9 mouse cellular contexts compared by ENCODE assay signal in the genomic region with DNA sequence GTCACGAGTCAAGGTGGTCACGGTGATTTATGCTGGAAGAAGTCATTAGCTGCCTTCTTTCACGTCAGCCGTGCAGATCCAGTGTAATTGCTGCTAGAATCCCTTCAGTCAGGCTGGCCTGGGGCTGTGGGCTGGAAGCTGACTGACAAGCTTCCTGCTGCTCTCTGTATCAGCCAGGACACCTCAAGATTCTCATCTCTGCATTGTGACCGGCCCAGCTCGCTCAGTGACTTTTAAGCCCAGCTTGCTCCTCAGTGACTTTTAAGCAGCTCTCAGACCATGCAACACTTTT.
A peak's percentile ranks its signal among the peaks of the same experiment; 100 is the strongest.
DNase-seq lines count a peak whose midpoint lies in the region; ATAC-seq and TF ChIP-seq lines count a peak whose summit lies in the region.
"Had no signal": no experiment of that assay in that cellular context is flagged by ENCODE, and none has a peak within 500 bp of the region (broad histone marks: within the 10 kb centered on the region; RNA-seq: fewer than 3 reads in every experiment).

No protein-coding gene starts in this region.

- ATAC-seq in hindbrain, embryonic 16.5 days, result no peak
- no peak for ATAC-seq in stomach, embryonic 14.5 days (ENCODE audit: insufficient number of reproducible peaks, insufficient read depth, low FRiP score, low read depth)
- no peak for ATAC-seq in stomach, postnatal 0 days (ENCODE audit: low FRiP score, low TSS enrichment)
- no peak for ATAC-seq in midbrain, embryonic 15.5 days (replicated peaks)
- no peak for ATAC-seq in erythroid progenitor cell, adult 5-6 weeks (replicated peaks; ENCODE audit: low FRiP score, poor library complexity, severe bottlenecking)

- H3K4me2 ChIP-seq in hindbrain, embryonic 16.5 days (ENCODE audit: low read length), result no peak overlapping the region
- no peak overlapping the region for H3K4me2 ChIP-seq in stomach, embryonic 14.5 days (replicated peaks; ENCODE audit: low read depth, low read length)
- no peak overlapping the region for H3K4me2 ChIP-seq in stomach, postnatal 0 days (replicated peaks; ENCODE audit: low read depth)
- no peak overlapping the region for H3K4me2 ChIP-seq in midbrain, embryonic 15.5 days

- no peaks in the 10 kb centered on the region for H3K36me3 ChIP-seq in hindbrain, embryonic 10.5 days
- no peaks in the 10 kb centered on the region for H3K36me3 ChIP-seq in hindbrain, embryonic 16.5 days (ENCODE audit: control insufficient read depth, insufficient read depth, low read length)
- H3K36me3 ChIP-seq in stomach, embryonic 14.5 days (ENCODE audit: control insufficient read depth, insufficient read depth, low read length), result no peaks in the 10 kb centered on the region
- H3K36me3 ChIP-seq in stomach, postnatal 0 days (ENCODE audit: control insufficient read depth, insufficient read depth, low read length), result no peaks in the 10 kb centered on the region
- H3K36me3 ChIP-seq in midbrain, embryonic 15.5 days (replicated peaks), result no peaks in the 10 kb centered on the region

- WGBS in hindbrain, embryonic 10.5 days, result 43% methylated on average over 6 of the region's 6 CpGs
- 33% methylated on average over 6 of the region's 6 CpGs for WGBS in hindbrain, embryonic 16.5 days
- WGBS in stomach, embryonic 14.5 days, result 25% methylated on average over 6 of the region's 6 CpGs
- WGBS in stomach, postnatal 0 days, result 35% methylated on average over 6 of the region's 6 CpGs
- 39% methylated on average over 6 of the region's 6 CpGs for WGBS in midbrain, embryonic 15.5 days

- peaks cover 11% of the 10 kb centered on the region for H3K9me3 ChIP-seq in hindbrain, embryonic 10.5 days
- H3K9me3 ChIP-seq in hindbrain, embryonic 16.5 days (ENCODE audit: control insufficient read depth, low read length), result peaks cover 4% of the 10 kb centered on the region; the same call in 1 of the 2 replicates
- H3K9me3 ChIP-seq in stomach, embryonic 14.5 days (ENCODE audit: control insufficient read depth, low read depth, low read length), result peaks cover 5% of the 10 kb centered on the region; the same call in 1 of the 2 replicates
- H3K9me3 ChIP-seq in stomach, postnatal 0 days (ENCODE audit: control insufficient read depth, low read length), result no peaks in the 10 kb centered on the region
- no peaks in the 10 kb centered on the region for H3K9me3 ChIP-seq in midbrain, embryonic 15.5 days

- peak overlapping the region; percentile 45 for H3K27ac ChIP-seq in hindbrain, embryonic 10.5 days
- no peak overlapping the region for H3K27ac ChIP-seq in hindbrain, embryonic 16.5 days (ENCODE audit: low read depth, low read length)
- H3K27ac ChIP-seq in stomach, embryonic 14.5 days (ENCODE audit: low read length), result peak overlapping the region; percentile 66; the same call in 1 of the 2 replicates
- H3K27ac ChIP-seq in stomach, postnatal 0 days (replicated peaks), result no peak overlapping the region
- H3K27ac ChIP-seq in midbrain, embryonic 15.5 days, result 0 out of 2 replicates have a peak overlapping the region, but pooled peaks have one; percentile 42

- H3K9ac ChIP-seq in hindbrain, embryonic 16.5 days (ENCODE audit: low read depth, low read length), result no peak overlapping the region
- H3K9ac ChIP-seq in stomach, embryonic 14.5 days (replicated peaks; ENCODE audit: low read depth, low read length), result no peak overlapping the region
- no peak overlapping the region for H3K9ac ChIP-seq in stomach, postnatal 0 days (ENCODE audit: low read length)
- no peak overlapping the region for H3K9ac ChIP-seq in midbrain, embryonic 15.5 days

- H3K4me3 ChIP-seq in hindbrain, embryonic 10.5 days, result no peak overlapping the region
- H3K4me3 ChIP-seq in hindbrain, embryonic 16.5 days (ENCODE audit: low read length), result no peak overlapping the region
- no peak overlapping the region for H3K4me3 ChIP-seq in stomach, embryonic 14.5 days (ENCODE audit: low read depth, low read length)
- H3K4me3 ChIP-seq in stomach, postnatal 0 days (ENCODE audit: low read depth, low read length), result no peak overlapping the region
- H3K4me3 ChIP-seq in midbrain, embryonic 15.5 days, result no peak overlapping the region

- no peak for TF ChIP-seq EP300 in stomach, postnatal 0 days (optimal IDR thresholded peaks at IDR 0.05)

- intact Hi-C loops in heart, postnatal 36 days (cut with DNase I), result no loop called here

- no peak for TF ChIP-seq CTCF in stomach, postnatal 0 days (IDR thresholded peaks at IDR 0.05; ENCODE audit: low read depth)

- DNase-seq in hindbrain, embryonic 10.5 days (ENCODE audit: low spot score), result peak; percentile 18
- DNase-seq in stomach, postnatal 0 days (ENCODE audit: low spot score), result no peak
- no peak for DNase-seq in heart, postnatal 36 days
- no peak for DNase-seq in spleen, postnatal 14 days (ENCODE audit: low spot score in 2 of 2)
- DNase-seq: lung, postnatal 10 days had no signal

- peaks cover 18% of the 10 kb centered on the region for H3K4me1 ChIP-seq in hindbrain, embryonic 10.5 days (replicated peaks)
- H3K4me1 ChIP-seq in hindbrain, embryonic 16.5 days (ENCODE audit: control insufficient read depth, insufficient read depth, low read depth, low read length), result peaks cover 5% of the 10 kb centered on the region
- peaks cover 15% of the 10 kb centered on the region for H3K4me1 ChIP-seq in stomach, embryonic 14.5 days (ENCODE audit: control insufficient read depth, insufficient read depth, low read length)
- no peaks in the 10 kb centered on the region for H3K4me1 ChIP-seq in stomach, postnatal 0 days (replicated peaks; ENCODE audit: control insufficient read depth, insufficient read depth)
- H3K4me1 ChIP-seq in midbrain, embryonic 15.5 days, result peaks cover 12% of the 10 kb centered on the region

- H3K27me3 ChIP-seq in hindbrain, embryonic 10.5 days (ENCODE audit: insufficient read depth, poor library complexity, severe bottlenecking), result no peaks in the 10 kb centered on the region
- H3K27me3 ChIP-seq in hindbrain, embryonic 16.5 days (replicated peaks; ENCODE audit: control insufficient read depth, insufficient read depth, low read length), result no peaks in the 10 kb centered on the region
- no peaks in the 10 kb centered on the region for H3K27me3 ChIP-seq in stomach, embryonic 14.5 days (ENCODE audit: control insufficient read depth, insufficient read depth, low read length)
- no peaks in the 10 kb centered on the region for H3K27me3 ChIP-seq in stomach, postnatal 0 days (ENCODE audit: control insufficient read depth, insufficient read depth, low read length)
- no peaks in the 10 kb centered on the region for H3K27me3 ChIP-seq in midbrain, embryonic 15.5 days (replicated peaks)

Comparison
In these comparisons a context has a peak if more than half of its experiments do, and no peak if none do; other contexts are left out.
1. H3K27ac ChIP-seq: peak in hindbrain, embryonic 10.5 days (single experiment), stomach, embryonic 14.5 days (single experiment) and midbrain, embryonic 15.5 days (single experiment); none in hindbrain, embryonic 16.5 days (single experiment) and stomach, postnatal 0 days (single experiment).